Mouse (Mus musculus): Measurements from ENCODE around the gene Cyp2w1. TPM values are rescaled to one million over a fixed set of nuclear protein-coding genes. Genes with fewer than 3 reads are reported as not detected.

Gene Cyp2w1
- polyA plus RNA-seq, 1 experiment from 2014 or later = not detected

DNA sequence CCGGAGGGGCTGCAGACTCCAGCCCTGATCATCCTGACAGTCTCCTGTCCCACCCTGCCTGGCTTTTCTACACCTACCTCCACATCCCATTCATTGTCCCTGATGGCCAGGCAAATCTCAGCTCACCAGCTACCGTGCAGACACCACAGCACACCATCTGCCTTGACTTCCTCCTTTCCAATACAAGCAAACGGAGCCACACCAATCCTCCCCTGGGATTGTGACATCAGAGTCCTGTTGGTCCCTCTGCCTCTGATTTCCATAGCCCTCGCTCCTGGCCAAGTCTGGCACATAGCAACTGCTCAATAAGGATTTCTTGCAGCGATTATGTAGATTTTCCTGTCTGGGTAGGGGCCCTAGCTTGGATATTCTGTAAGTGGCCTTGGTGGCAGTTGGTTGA lies 1.3 kb upstream of the Cyp2w1 start, which contains the start of gene Cox19:
Cox19 (minus strand) TSS at position 285 of the 400 bp plus-strand sequence.
- no peak within 1 kb of the TSS for H3K27ac ChIP-seq (ENCODE audit: low read depth, low read length)
- no peak within 1 kb of the TSS for H3K4me3 ChIP-seq (ENCODE audit: low read depth, low read length)
- H3K4me1 ChIP-seq (replicated peaks; ENCODE audit: control insufficient read depth, insufficient read depth, low read length) = peaks cover 14% of the 10 kb centered on the region
- WGBS = 29% methylated on average over 5 of the region's 5 CpGs
- H3K9me3 ChIP-seq (ENCODE audit: control insufficient read depth, low read length) = no peaks in the 10 kb centered on the region
- H3K27me3 ChIP-seq (replicated peaks; ENCODE audit: control insufficient read depth, insufficient read depth, low read length) = no peaks in the 10 kb centered on the region; the same call in 1 of the 2 replicates
- H3K36me3 ChIP-seq (ENCODE audit: control insufficient read depth, insufficient read depth, low read length) = no peaks in the 10 kb centered on the region
- H3K4me2 ChIP-seq = no peak within 1 kb of the TSS
- DNase-seq (ENCODE audit: low spot score) (no peak), ATAC-seq (replicated peaks; ENCODE audit: low FRiP score) (no peak)
- no peak within 1 kb of the TSS for H3K9ac ChIP-seq (ENCODE audit: low read depth, low read length)

DNA sequence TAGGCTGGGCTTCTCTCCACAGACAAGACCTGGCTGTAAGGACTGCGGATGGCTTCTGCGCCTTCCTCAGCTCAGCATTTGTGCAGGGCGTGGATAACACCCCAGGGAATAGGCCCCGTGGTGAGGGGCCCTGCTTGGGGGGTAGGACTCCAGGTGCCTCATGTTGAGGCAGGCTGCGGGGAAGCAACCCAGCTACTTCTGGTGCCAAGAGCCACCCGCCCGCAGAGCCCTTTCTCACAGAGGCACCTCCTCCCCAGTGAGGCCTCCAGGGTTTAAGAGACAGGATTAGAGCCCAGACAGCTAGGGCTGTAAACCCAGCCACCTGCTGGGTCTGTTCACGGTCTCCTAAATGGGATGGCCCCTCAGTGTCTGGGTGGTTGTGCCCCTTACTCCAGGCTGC lies 789 bp upstream of the Cyp2w1 start:
- no peaks in the 10 kb centered on the region for H3K36me3 ChIP-seq (ENCODE audit: control insufficient read depth, insufficient read depth, low read length)
- H3K27ac ChIP-seq (ENCODE audit: low read depth, low read length) = no peak overlapping the region
- no peak overlapping the region for H3K9ac ChIP-seq (ENCODE audit: low read depth, low read length)
- no peaks in the 10 kb centered on the region; the same call in 1 of the 2 replicates for H3K27me3 ChIP-seq (replicated peaks; ENCODE audit: control insufficient read depth, insufficient read depth, low read length)
- no peaks in the 10 kb centered on the region for H3K9me3 ChIP-seq (ENCODE audit: control insufficient read depth, low read length)
- DNase-seq (ENCODE audit: low spot score) = no peak
- 41% methylated on average over 8 of the region's 8 CpGs for WGBS
- peaks cover 12% of the 10 kb centered on the region for H3K4me1 ChIP-seq (replicated peaks; ENCODE audit: control insufficient read depth, insufficient read depth, low read length)
- no peak overlapping the region for H3K4me3 ChIP-seq (ENCODE audit: low read depth, low read length)
- ATAC-seq (replicated peaks; ENCODE audit: low FRiP score) = no peak
- no peak overlapping the region for H3K4me2 ChIP-seq

DNA sequence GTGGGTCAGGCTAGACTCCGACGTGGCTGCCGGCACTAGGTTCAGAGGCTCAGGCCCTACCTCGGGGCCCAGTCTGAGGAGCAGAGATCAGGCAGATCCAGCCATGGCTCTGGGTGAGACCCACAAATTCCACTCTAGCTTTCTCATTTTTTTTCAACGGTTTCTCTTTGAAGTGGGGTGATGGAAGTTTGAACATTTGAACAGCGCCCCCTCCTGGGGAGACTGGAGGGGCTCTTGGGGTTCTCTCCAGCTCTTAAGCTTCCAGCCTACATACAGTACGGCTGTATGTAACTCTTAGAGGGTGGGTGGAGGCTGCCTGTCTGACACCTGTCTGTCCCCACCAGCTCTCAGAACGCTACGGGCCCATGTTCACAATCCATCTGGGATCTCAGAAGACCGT lies 1.1 kb downstream of the Cyp2w1 start:
- H3K4me1 ChIP-seq (replicated peaks; ENCODE audit: control insufficient read depth, insufficient read depth, low read length) = peaks cover 12% of the 10 kb centered on the region
- H3K9me3 ChIP-seq (ENCODE audit: control insufficient read depth, low read length) = no peaks in the 10 kb centered on the region
- 0 out of 2 replicates have a peak, but pooled peaks have one; percentile 21 for ATAC-seq (replicated peaks; ENCODE audit: low FRiP score)
- no peak overlapping the region for H3K27ac ChIP-seq (ENCODE audit: low read depth, low read length)
- no peaks in the 10 kb centered on the region; the same call in 1 of the 2 replicates for H3K27me3 ChIP-seq (replicated peaks; ENCODE audit: control insufficient read depth, insufficient read depth, low read length)
- 58% methylated on average over 10 of the region's 10 CpGs for WGBS
- no peak overlapping the region for H3K4me3 ChIP-seq (ENCODE audit: low read depth, low read length)
- no peak overlapping the region for H3K9ac ChIP-seq (ENCODE audit: low read depth, low read length)
- no peak overlapping the region for H3K4me2 ChIP-seq
- H3K36me3 ChIP-seq (ENCODE audit: control insufficient read depth, insufficient read depth, low read length) = no peaks in the 10 kb centered on the region
- DNase-seq (ENCODE audit: low spot score) = no peak

DNA sequence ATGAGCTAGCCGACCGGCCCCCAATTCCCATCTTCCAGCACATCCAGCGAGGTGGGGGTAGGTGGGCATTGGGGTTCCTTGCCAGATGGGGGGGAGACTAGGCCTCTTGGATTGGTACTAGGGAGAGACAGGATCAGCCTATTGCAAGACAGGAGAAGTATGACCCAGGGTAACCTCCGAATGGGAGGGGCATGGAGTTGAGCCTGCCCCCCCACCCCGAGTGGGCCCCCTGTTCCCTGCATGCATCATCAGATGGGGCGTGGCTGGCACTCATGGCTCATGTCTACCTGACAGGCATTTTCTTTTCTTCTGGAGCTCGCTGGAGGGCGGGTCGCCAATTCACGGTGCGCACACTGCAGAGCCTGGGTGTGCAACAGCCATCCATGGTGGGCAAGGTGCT lies 1.5 kb downstream of the Cyp2w1 start:
- DNase-seq (ENCODE audit: low spot score) = no peak
- Histone ChIP-seq H3K36me3 (ENCODE audit: control insufficient read depth, insufficient read depth, low read length) (no peaks in the 10 kb centered on the region), H3K4me3 (ENCODE audit: low read depth, low read length) (no peak overlapping the region), H3K4me2 (no peak overlapping the region), H3K9me3 (ENCODE audit: control insufficient read depth, low read length) (no peaks in the 10 kb centered on the region), H3K9ac (ENCODE audit: low read depth, low read length) (no peak overlapping the region), H3K27ac (ENCODE audit: low read depth, low read length) (no peak overlapping the region), H3K27me3 (replicated peaks; ENCODE audit: control insufficient read depth, insufficient read depth, low read length) (no peaks in the 10 kb centered on the region; the same call in 1 of the 2 replicates), H3K4me1 (replicated peaks; ENCODE audit: control insufficient read depth, insufficient read depth, low read length) (peaks cover 12% of the 10 kb centered on the region)
- 0 out of 2 replicates have a peak, but pooled peaks have one; percentile 1 for ATAC-seq (replicated peaks; ENCODE audit: low FRiP score)
- 81% methylated on average over 11 of the region's 11 CpGs for WGBS

DNA sequence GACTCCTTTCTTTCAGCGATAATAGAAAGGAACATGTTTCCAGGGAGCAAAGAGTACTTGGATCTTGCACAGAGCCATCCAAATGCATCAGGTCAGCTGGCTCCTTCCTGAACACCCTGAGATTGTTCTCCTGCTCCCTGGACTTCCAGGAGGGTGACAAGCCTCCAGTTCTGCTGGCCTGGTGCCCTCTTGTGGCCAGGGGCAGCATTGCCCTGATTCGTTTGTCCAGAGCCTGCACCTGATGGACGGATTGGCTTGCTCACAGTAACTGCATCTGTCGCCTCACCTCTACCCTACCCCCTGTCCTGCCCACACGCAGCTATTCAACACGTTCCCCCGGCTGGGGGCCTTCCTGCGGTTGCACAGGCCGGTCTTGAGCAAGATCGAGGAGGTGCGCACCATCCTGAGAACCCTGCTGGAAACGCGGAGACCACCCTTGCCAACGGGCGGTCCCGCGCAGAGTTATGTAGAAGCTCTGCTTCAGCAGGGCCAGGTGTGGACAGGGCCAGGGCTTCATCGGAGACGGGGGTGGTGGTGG lies 2.9 kb downstream of the Cyp2w1 start:
- Histone ChIP-seq H3K27me3 (replicated peaks; ENCODE audit: control insufficient read depth, insufficient read depth, low read length) (no peaks in the 10 kb centered on the region; the same call in 1 of the 2 replicates), H3K9me3 (ENCODE audit: control insufficient read depth, low read length) (no peaks in the 10 kb centered on the region), H3K4me3 (ENCODE audit: low read depth, low read length) (no peak overlapping the region), H3K36me3 (ENCODE audit: control insufficient read depth, insufficient read depth, low read length) (no peaks in the 10 kb centered on the region), H3K9ac (ENCODE audit: low read depth, low read length) (no peak overlapping the region), H3K4me1 (replicated peaks; ENCODE audit: control insufficient read depth, insufficient read depth, low read length) (peaks cover 8% of the 10 kb centered on the region; the same call in 1 of the 2 replicates), H3K4me2 (no peak overlapping the region), H3K27ac (ENCODE audit: low read depth, low read length) (no peak overlapping the region)
- 36% methylated on average over 19 of the region's 19 CpGs for WGBS
- no peak for ATAC-seq (replicated peaks; ENCODE audit: low FRiP score)
- DNase-seq (ENCODE audit: low spot score) = no peak

DNA sequence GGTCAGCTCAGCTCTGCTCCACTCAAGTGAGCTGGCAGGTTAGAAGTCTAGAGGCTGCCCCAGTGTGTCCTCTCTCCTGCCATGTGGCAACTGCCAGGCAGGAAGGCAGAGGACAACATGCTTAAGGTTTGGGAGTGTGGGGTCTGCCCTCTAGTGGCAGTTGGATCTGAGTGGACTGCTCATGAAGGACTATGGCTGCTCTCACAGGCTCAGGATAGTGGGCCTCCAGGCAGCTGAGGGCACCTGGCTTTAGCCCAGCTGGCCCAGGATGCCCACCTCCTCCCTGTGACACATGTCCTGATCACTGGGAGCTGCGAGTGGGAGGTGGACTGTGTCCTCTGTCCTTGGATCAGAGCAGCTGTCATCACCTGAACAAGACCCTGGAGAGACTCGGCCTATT lies 6.2 kb downstream of the Cyp2w1 start:
- no peak for DNase-seq (ENCODE audit: low spot score)
- H3K9me3 ChIP-seq (ENCODE audit: control insufficient read depth, low read length) = no peaks in the 10 kb centered on the region
- no peak overlapping the region for H3K27ac ChIP-seq (ENCODE audit: low read depth, low read length)
- ATAC-seq (replicated peaks; ENCODE audit: low FRiP score) = no peak
- 76% methylated on average over 2 of the region's 2 CpGs for WGBS
- H3K4me1 ChIP-seq (replicated peaks; ENCODE audit: control insufficient read depth, insufficient read depth, low read length) = peaks cover 1% of the 10 kb centered on the region; the same call in 1 of the 2 replicates
- no peaks in the 10 kb centered on the region for H3K36me3 ChIP-seq (ENCODE audit: control insufficient read depth, insufficient read depth, low read length)
- H3K4me2 ChIP-seq = no peak overlapping the region
- H3K27me3 ChIP-seq (replicated peaks; ENCODE audit: control insufficient read depth, insufficient read depth, low read length) = no peaks in the 10 kb centered on the region
- H3K9ac ChIP-seq (ENCODE audit: low read depth, low read length) = no peak overlapping the region
- H3K4me3 ChIP-seq (ENCODE audit: low read depth, low read length) = no peak overlapping the region

DNA sequence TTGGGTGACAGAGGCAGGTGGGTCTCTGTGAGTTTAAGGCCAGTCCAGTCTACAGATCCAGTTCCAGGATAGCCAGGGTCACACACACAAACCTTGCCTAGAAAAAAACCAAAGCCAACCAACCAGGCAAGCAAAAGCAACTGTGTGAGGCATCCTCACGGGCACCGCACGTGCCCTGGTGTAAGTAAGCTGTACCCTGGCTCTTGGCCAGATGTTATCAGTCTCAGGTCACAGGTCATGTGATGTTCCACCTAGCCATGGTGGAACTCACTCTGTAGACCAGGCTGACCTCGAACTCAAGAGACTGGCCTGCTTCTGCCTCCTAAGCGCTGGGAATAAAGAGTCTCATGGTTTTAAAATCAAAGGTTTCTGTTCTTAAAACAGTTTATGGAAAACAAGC lies 6.8 kb downstream of the Cyp2w1 start:
- Histone ChIP-seq H3K4me2 (no peak overlapping the region), H3K4me3 (ENCODE audit: low read depth, low read length) (no peak overlapping the region), H3K9ac (ENCODE audit: low read depth, low read length) (no peak overlapping the region), H3K27ac (ENCODE audit: low read depth, low read length) (no peak overlapping the region), H3K4me1 (replicated peaks; ENCODE audit: control insufficient read depth, insufficient read depth, low read length) (peaks cover 7% of the 10 kb centered on the region), H3K27me3 (replicated peaks; ENCODE audit: control insufficient read depth, insufficient read depth, low read length) (no peaks in the 10 kb centered on the region), H3K36me3 (ENCODE audit: control insufficient read depth, insufficient read depth, low read length) (no peaks in the 10 kb centered on the region), H3K9me3 (ENCODE audit: control insufficient read depth, low read length) (no peaks in the 10 kb centered on the region)
- WGBS = 91% methylated on average over 5 of the region's 5 CpGs
- DNase-seq (ENCODE audit: low spot score) (no peak), ATAC-seq (replicated peaks; ENCODE audit: low FRiP score) (no peak)

DNA sequence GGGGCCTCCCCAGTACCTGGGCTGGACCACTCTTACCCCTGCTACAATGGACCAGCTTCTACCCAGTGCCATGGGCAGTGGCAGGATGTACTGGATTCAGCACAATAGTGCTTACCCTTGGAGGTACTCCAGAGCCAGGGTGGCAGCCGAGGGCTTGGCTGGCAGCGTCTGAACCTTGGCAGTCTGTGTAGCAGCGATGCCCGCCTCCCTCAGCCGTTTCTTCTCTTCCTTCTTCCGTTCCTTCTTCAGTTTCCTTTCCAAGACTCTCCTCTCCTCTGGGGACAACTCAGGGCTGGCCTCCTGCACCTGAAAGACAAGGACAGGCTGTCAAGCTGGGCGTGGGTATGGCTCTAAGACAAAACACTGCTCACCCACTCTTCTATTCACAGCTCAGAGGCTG lies 11.4 kb downstream of the Cyp2w1 start:
- DNase-seq (ENCODE audit: low spot score) (no peak), ATAC-seq (replicated peaks; ENCODE audit: low FRiP score) (no peak)
- Histone ChIP-seq H3K9ac (ENCODE audit: low read depth, low read length) (no peak overlapping the region), H3K27me3 (replicated peaks; ENCODE audit: control insufficient read depth, insufficient read depth, low read length) (no peaks in the 10 kb centered on the region), H3K36me3 (ENCODE audit: control insufficient read depth, insufficient read depth, low read length) (no peaks in the 10 kb centered on the region), H3K4me3 (ENCODE audit: low read depth, low read length) (no peak overlapping the region), H3K4me2 (no peak overlapping the region), H3K4me1 (replicated peaks; ENCODE audit: control insufficient read depth, insufficient read depth, low read length) (peaks cover 40% of the 10 kb centered on the region), H3K27ac (ENCODE audit: low read depth, low read length) (no peak overlapping the region; the same call in 1 of the 2 replicates), H3K9me3 (ENCODE audit: control insufficient read depth, low read length) (no peaks in the 10 kb centered on the region)
- 58% methylated on average over 7 of the region's 7 CpGs for WGBS

DNA sequence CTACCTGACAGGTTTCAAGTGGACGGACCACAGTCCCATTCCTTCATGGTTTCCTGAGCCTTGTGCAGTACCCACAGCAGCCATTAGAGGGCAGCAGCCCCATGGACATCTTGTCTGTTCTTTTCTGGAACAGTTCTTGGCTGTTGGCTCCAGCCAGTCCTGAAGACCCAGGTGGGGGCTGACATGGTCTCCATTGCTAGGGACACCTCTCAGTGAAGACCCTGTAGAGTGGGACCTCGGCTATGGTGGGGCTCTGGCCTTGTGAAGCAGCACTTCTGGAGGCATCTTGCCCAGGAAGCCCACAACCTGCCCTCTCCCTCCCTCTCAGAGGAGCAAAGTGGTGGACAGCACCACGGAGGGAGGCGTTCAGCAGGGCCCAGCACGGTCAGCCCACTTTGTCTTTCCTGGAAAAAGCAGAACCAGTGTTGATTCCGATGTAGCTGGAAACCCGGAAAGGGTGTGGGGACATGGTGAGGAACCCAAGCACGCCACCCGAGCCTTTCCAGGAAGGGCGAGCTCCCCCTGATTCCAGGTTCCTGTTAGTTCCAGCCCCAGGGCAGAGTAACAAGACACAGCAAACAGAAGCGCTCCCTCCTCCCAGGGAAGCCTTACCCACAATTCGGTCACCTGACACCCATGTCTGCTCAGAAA lies 12.0 kb downstream of the Cyp2w1 start:
- H3K4me1 ChIP-seq (replicated peaks; ENCODE audit: control insufficient read depth, insufficient read depth, low read length) = peaks cover 43% of the 10 kb centered on the region
- H3K4me3 ChIP-seq (ENCODE audit: low read depth, low read length) = no peak overlapping the region
- no peaks in the 10 kb centered on the region for H3K27me3 ChIP-seq (replicated peaks; ENCODE audit: control insufficient read depth, insufficient read depth, low read length)
- H3K36me3 ChIP-seq (ENCODE audit: control insufficient read depth, insufficient read depth, low read length) = no peaks in the 10 kb centered on the region
- ATAC-seq (replicated peaks; ENCODE audit: low FRiP score) (peak; percentile 48), DNase-seq (ENCODE audit: low spot score) (peak; percentile 81)
- H3K9ac ChIP-seq (ENCODE audit: low read depth, low read length) = 0 out of 2 replicates have a peak overlapping the region, but pooled peaks have one; percentile 7
- no peaks in the 10 kb centered on the region for H3K9me3 ChIP-seq (ENCODE audit: control insufficient read depth, low read length)
- peak overlapping the region; percentile 32 for H3K4me2 ChIP-seq
- WGBS = 22% methylated on average over 12 of the region's 12 CpGs
- H3K27ac ChIP-seq (ENCODE audit: low read depth, low read length) = peak overlapping the region; percentile 57
